ENCODE assay signal across 29 mouse cellular contexts in the genomic region with DNA sequence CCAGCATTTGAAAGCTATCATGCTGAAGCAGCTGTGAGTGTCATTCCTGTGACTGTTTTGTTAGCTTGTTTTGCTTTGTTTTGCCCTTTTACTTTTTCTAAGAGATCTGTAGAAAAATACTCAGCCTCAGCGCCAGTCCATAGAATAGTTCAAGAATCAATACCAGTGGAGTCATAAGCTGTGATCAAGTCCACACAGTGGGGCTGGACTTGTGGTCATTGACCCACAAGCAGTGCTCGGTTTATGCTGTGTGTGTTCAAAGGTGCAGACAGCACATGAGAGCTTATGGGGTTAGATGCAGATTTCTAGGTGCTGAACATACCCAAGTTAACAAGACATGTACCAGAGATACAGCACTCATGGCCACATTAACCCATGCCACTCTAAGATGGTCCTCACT.
"Had no signal": no experiment of that assay in that cellular context is flagged by ENCODE, and none has a peak within 500 bp of the region (broad histone marks: within the 10 kb centered on the region; RNA-seq: fewer than 3 reads in every experiment).

No protein-coding gene starts in this region.

- H3K9me3 ChIP-seq: embryonic facial prominence, embryonic 10.5 days; embryonic facial prominence, embryonic 12.5 days; embryonic facial prominence, embryonic 13.5 days; embryonic facial prominence, embryonic 15.5 days; forebrain, embryonic 10.5 days; forebrain, embryonic 12.5 days; forebrain, embryonic 13.5 days; forebrain, embryonic 15.5 days had no signal

- DNase-seq: cerebellum, adult 2 months; cerebellum, adult 8-10 months; cerebellum, adult 9-10 months; cerebellum, adult 9-11 months; cerebellum, postnatal 10 days; cerebellum, postnatal 14 days; cerebellum, postnatal 25 days; cerebellum, postnatal 36 days; embryo, embryonic 11 days; forebrain, postnatal 0 days; gastrocnemius, adult 2 months; gastrocnemius, postnatal 10 days; gastrocnemius, postnatal 14 days; gastrocnemius, postnatal 25 days; gastrocnemius, postnatal 36 days; heart, adult 11 months; heart, adult 18-20 months; heart, adult 2 months had no signal

- H3K27me3 ChIP-seq: embryonic facial prominence, embryonic 12.5 days; embryonic facial prominence, embryonic 13.5 days; embryonic facial prominence, embryonic 15.5 days; forebrain, embryonic 12.5 days; forebrain, embryonic 13.5 days; forebrain, embryonic 15.5 days had no signal

- H3K27ac ChIP-seq: embryonic facial prominence, embryonic 10.5 days; embryonic facial prominence, embryonic 12.5 days; embryonic facial prominence, embryonic 13.5 days; embryonic facial prominence, embryonic 15.5 days; forebrain, embryonic 10.5 days; forebrain, embryonic 12.5 days; forebrain, embryonic 13.5 days; forebrain, embryonic 15.5 days; gastrocnemius, adult 2 months; heart, adult 2 months had no signal

- H3K4me3 ChIP-seq: embryonic facial prominence, embryonic 10.5 days; embryonic facial prominence, embryonic 12.5 days; embryonic facial prominence, embryonic 13.5 days; embryonic facial prominence, embryonic 15.5 days; erythroblast, embryonic 14.5 days; forebrain, embryonic 10.5 days; forebrain, embryonic 12.5 days; forebrain, embryonic 13.5 days; forebrain, embryonic 15.5 days; gastrocnemius, adult 2 months; heart, adult 2 months had no signal

- ATAC-seq: forebrain, embryonic 13.5 days; forebrain, embryonic 14.5 days; forebrain, embryonic 15.5 days; forebrain, embryonic 16.5 days; forebrain, postnatal 0 days had no signal

- H3K36me3 ChIP-seq: embryonic facial prominence, embryonic 10.5 days; embryonic facial prominence, embryonic 12.5 days; embryonic facial prominence, embryonic 13.5 days; embryonic facial prominence, embryonic 15.5 days; forebrain, embryonic 10.5 days; forebrain, embryonic 12.5 days; forebrain, embryonic 15.5 days had no signal

- H3K4me2 ChIP-seq: embryonic facial prominence, embryonic 12.5 days; embryonic facial prominence, embryonic 13.5 days; embryonic facial prominence, embryonic 15.5 days; forebrain, embryonic 12.5 days; forebrain, embryonic 13.5 days; forebrain, embryonic 15.5 days had no signal

- H3K4me1 ChIP-seq: embryonic facial prominence, embryonic 10.5 days; embryonic facial prominence, embryonic 12.5 days; embryonic facial prominence, embryonic 13.5 days; embryonic facial prominence, embryonic 15.5 days; forebrain, embryonic 10.5 days; forebrain, embryonic 12.5 days; forebrain, embryonic 13.5 days; forebrain, embryonic 15.5 days had no signal

- H3K9ac ChIP-seq: embryonic facial prominence, embryonic 12.5 days; embryonic facial prominence, embryonic 13.5 days; embryonic facial prominence, embryonic 15.5 days; forebrain, embryonic 12.5 days; forebrain, embryonic 13.5 days; forebrain, embryonic 15.5 days; forebrain, postnatal 0 days had no signal
